Mouse (Mus musculus) liver, embryonic 12.5 days (tissue): Measurements from ENCODE around the gene Psmd8. TPM values are rescaled to one million over a fixed set of nuclear protein-coding genes. Genes with fewer than 3 reads are reported as not detected.
A peak's percentile ranks its signal among the peaks of the same experiment; 100 is the strongest.

ENCODE experiments used
- ATAC-seq: fragments of 200-750 bp; cut with Nextera tagmentation; 2 replicates; pipeline ENCODE4 v1.8.0; 2017; ENCODE audit warnings: moderate number of reproducible peaks, mild to moderate bottlenecking, moderate library complexity
- H3K27ac ChIP-seq: fragments of 300-500 bp; sonication (generic); 2 replicates; pipeline ENCODE4 v1.5.1; 2016; ENCODE audit warnings: mild to moderate bottlenecking
- H3K27me3 ChIP-seq: fragments of 300-500 bp; sonication (generic); replicated peaks from 2 replicates; pipeline ENCODE4 v1.6.1; 2016; ENCODE audit warnings: mild to moderate bottlenecking, moderate library complexity
- H3K36me3 ChIP-seq: fragments of 300-500 bp; sonication (generic); 2 replicates; pipeline ENCODE4 v1.6.1; 2016; ENCODE audit warnings: mild to moderate bottlenecking, moderate library complexity
- H3K4me1 ChIP-seq: fragments of 300-500 bp; sonication (generic); 2 replicates; pipeline ENCODE4 v1.6.1; 2016
- H3K4me2 ChIP-seq: fragments of 300-500 bp; sonication (generic); 2 replicates; pipeline ENCODE4 v1.6.1; 2016; ENCODE audit warnings: mild to moderate bottlenecking, moderate library complexity
- H3K4me3 ChIP-seq: fragments of 300-500 bp; sonication (generic); 2 replicates; pipeline ENCODE4 v1.5.1; 2016; ENCODE audit warnings: mild to moderate bottlenecking, moderate library complexity
- H3K9ac ChIP-seq: fragments of 300-500 bp; sonication (generic); 2 replicates; pipeline ENCODE4 v1.6.1; 2016; ENCODE audit warnings: mild to moderate bottlenecking, moderate library complexity
- H3K9me3 ChIP-seq: fragments of 300-500 bp; sonication (generic); replicated peaks from 2 replicates; pipeline ENCODE4 v1.6.1; 2016; ENCODE audit warnings: mild to moderate bottlenecking, moderate library complexity
- WGBS: fragments of 180-500 bp; shearing (Covaris S2); methylation state at CpG from one replicate; pipeline ENCODE4 v1.1.7; 2016; ENCODE audit not compliant: insufficient replicate concordance; 5-methylcytosine and 5-hydroxymethylcytosine counted together
- polyA plus RNA-seq: library from polyadenylated mRNA; unstranded; fragments of >200 nt; fragmentation: Nextera tagmentation; extraction: Ambion mirVana; gene quantifications from 2 replicates; pipeline ENCODE4 v1.2.1, GENCODE M21; 2016

Gene Psmd8
- polyA plus RNA-seq, 1 experiment from 2014 or later = 180 TPM

- Histone ChIP-seq H3K9ac (peak overlapping the region; percentile 42), H3K4me3 (peak overlapping the region; percentile 54), H3K4me2 (peak overlapping the region; percentile 69), H3K36me3 (peaks cover 17% of the 10 kb centered on the region), H3K27ac (no peak overlapping the region), H3K4me1 (peaks cover 39% of the 10 kb centered on the region), H3K9me3 (no peaks in the 10 kb centered on the region), H3K27me3 (peaks cover 93% of the 10 kb centered on the region)
- 2% methylated on average over 28 of the region's 39 CpGs for WGBS
- peak; percentile 49 for ATAC-seq
Measured at GRCm38 (mm10) chr7:29169231-29170065, 11.1 kb downstream of the Psmd8 start.

GRCm38 (mm10) chr7:29168791-29169230, 11.7 kb downstream of the Psmd8 start:
- Histone ChIP-seq H3K4me1 (peaks cover 39% of the 10 kb centered on the region), H3K9ac (no peak overlapping the region), H3K4me2 (peak overlapping the region; percentile 69), H3K36me3 (peaks cover 10% of the 10 kb centered on the region), H3K27me3 (peaks cover 87% of the 10 kb centered on the region), H3K4me3 (peak overlapping the region; percentile 54), H3K27ac (no peak overlapping the region), H3K9me3 (no peaks in the 10 kb centered on the region)
- 5% methylated on average over 14 of the region's 14 CpGs for WGBS
- no peak for ATAC-seq

DNA sequence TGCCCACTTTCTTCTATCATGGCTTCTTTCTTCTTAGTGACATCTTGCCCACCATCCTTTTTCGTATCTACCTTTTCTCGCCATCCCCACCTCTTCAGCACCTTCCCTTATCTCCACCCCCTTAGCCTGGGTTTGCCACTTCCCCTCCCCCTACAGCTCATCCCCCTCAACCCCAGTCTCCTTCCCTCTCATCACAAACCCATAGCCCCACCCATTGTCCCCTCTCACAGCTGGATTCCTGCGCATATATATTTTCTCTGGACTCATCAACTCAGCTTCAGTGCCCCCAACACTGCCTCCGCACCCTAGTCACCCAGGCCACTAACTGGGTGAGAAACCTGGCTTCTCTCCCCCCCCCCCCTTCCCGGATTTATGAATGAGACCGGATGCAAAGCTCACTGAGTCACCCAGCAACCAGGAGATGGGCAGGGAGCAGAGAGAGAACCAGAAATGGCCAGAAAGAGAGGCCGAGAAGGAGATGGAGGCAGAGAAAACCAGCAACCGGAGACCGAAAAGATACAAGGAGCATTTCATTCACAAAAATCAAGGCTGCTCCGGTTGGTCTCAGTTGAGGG, 12.3 kb downstream of the Psmd8 start:
- H3K9me3 ChIP-seq = no peaks in the 10 kb centered on the region
- ATAC-seq = no peak
- H3K27me3 ChIP-seq = peaks cover 81% of the 10 kb centered on the region
- H3K4me2 ChIP-seq = peak overlapping the region; percentile 69
- H3K4me1 ChIP-seq = peaks cover 41% of the 10 kb centered on the region
- peak overlapping the region; percentile 54; the same call in 1 of the 2 replicates for H3K4me3 ChIP-seq
- peaks cover 4% of the 10 kb centered on the region; the same call in 1 of the 2 replicates for H3K36me3 ChIP-seq
- 8% methylated on average over 10 of the region's 10 CpGs for WGBS
- no peak overlapping the region for H3K9ac ChIP-seq
- no peak overlapping the region for H3K27ac ChIP-seq

- Histone ChIP-seq H3K4me2 (no peak overlapping the region), H3K36me3 (0 out of 2 replicates have a peak, but pooled peaks cover under 1% of the 10 kb centered on the region), H3K4me3 (no peak overlapping the region), H3K9me3 (no peaks in the 10 kb centered on the region), H3K9ac (no peak overlapping the region), H3K4me1 (peaks cover 46% of the 10 kb centered on the region), H3K27me3 (peaks cover 75% of the 10 kb centered on the region), H3K27ac (no peak overlapping the region)
- ATAC-seq = no peak
- WGBS = 31% methylated on average over 19 of the region's 19 CpGs
Measured at GRCm38 (mm10) chr7:29167656-29168055, 12.8 kb downstream of the Psmd8 start.

DNA sequence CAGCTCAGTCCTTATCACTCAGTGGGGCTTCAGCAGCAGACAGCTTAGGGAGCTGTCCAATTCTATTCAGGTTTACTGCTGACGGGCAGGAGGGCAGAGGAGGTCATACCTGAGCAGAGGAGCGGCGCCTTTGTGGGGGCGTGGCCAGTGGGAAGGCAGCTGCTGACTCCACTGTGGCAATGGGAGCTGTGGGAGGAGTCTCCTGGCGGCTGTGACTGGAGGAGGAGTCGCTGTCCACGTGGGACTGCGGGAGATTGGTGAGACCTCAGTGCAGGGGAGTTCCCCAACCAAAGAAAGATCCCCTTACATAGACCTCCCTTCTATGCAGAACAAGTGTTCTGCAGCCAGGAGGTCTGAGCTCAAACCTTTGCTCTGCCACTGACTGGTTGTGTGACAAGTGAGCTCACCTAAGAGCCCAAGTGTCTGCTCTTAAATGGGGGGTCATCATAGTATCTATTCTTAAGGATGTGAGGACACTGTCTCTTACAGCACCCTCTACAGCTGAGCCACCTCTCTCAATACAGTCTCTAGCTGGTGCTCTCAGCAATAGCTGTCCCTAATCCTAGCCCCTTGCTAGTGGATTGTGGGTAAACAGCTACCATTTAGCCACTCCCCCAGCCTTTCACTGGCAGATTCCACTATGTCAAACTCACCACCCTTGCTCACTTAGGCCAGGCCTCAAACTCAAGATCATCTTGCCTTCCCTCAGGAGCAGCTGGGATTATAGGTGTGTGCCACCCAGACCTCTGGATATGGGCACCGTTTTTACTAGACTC, 17.6 kb downstream of the Psmd8 start:
- H3K4me3 ChIP-seq = no peak overlapping the region
- H3K9me3 ChIP-seq = no peaks in the 10 kb centered on the region
- H3K4me1 ChIP-seq = peaks cover 13% of the 10 kb centered on the region
- peaks cover 69% of the 10 kb centered on the region for H3K27me3 ChIP-seq
- no peak overlapping the region for H3K27ac ChIP-seq
- no peak overlapping the region for H3K9ac ChIP-seq
- 17% methylated on average over 9 of the region's 9 CpGs for WGBS
- H3K4me2 ChIP-seq = peak overlapping the region; percentile 12; the same call in 1 of the 2 replicates
- H3K36me3 ChIP-seq = no peaks in the 10 kb centered on the region
- ATAC-seq = peak; percentile 57

DNA sequence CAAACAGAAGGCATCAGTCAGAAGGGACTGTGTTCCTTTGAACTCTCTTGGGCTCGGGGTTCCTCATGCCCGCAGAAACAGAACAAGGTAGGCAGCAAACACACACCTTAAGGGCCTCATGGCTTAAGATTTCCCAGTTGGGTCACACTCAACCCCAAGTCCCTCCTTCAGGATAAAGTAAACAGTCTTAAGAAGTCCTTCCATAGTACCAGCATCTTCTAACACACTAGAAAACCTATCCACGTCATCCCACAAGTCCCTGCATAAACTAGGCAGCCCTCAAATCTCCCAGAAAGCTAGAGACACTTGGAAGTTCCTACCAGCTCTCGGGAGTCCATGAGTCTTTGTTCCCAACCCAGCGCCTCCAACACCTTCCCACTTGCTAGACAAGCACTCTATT, 18.2 kb downstream of the Psmd8 start:
- H3K4me1 ChIP-seq = peaks cover 13% of the 10 kb centered on the region
- H3K4me2 ChIP-seq = no peak overlapping the region; the same call in 1 of the 2 replicates
- ATAC-seq = no peak
- 61% methylated on average over 5 of the region's 5 CpGs for WGBS
- H3K4me3 ChIP-seq = no peak overlapping the region
- H3K27ac ChIP-seq = no peak overlapping the region
- H3K27me3 ChIP-seq = peaks cover 69% of the 10 kb centered on the region
- H3K9ac ChIP-seq = no peak overlapping the region
- no peaks in the 10 kb centered on the region for H3K36me3 ChIP-seq
- no peaks in the 10 kb centered on the region for H3K9me3 ChIP-seq

DNA sequence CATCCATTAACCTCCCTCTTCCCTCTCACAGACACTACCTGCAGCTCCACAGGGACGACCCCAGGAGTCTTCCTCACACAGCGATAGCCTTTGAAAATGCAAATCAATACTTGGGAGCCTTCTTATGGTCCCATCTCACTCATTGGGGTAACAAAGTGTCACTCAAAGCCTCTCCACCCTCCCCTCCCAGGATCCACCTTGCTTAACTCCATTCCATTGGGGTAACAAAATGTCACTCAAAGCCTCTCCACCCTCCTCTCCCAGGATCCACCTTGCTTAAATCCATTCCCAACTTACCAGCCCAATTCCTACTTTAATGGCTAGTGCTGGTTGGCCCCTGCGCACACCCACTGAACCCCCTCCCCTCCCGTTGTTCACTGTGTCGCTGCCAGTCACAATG, 22.2 kb downstream of the Psmd8 start:
- no peak for ATAC-seq
- 8% methylated on average over 5 of the region's 5 CpGs for WGBS

GRCm38 (mm10) chr7:29155838-29156782, 24.4 kb downstream of the Psmd8 start, which contains the start of gene Fam98c:
TSS of gene Fam98c (minus strand) at chr7:29156234.
- Histone ChIP-seq H3K27ac (peak within 1 kb of the TSS; percentile 79), H3K9me3 (0 out of 2 replicates have a peak, but pooled peaks cover 7% of the 10 kb centered on the region), H3K4me2 (peak within 1 kb of the TSS; percentile 100), H3K4me3 (peak within 1 kb of the TSS; percentile 85), H3K27me3 (peaks cover 43% of the 10 kb centered on the region), H3K36me3 (peaks cover 10% of the 10 kb centered on the region), H3K9ac (peak within 1 kb of the TSS; percentile 85), H3K4me1 (peaks cover 17% of the 10 kb centered on the region)
- WGBS = 3% methylated on average over 66 of the region's 68 CpGs
- ATAC-seq = peak; percentile 77

More for the DNA sequence above, 22.2 kb downstream of the Psmd8 start:
- Histone ChIP-seq H3K27ac (no peak overlapping the region), H3K9me3 (0 out of 2 replicates have a peak, but pooled peaks cover 7% of the 10 kb centered on the region), H3K4me2 (no peak overlapping the region), H3K36me3 (peaks cover 10% of the 10 kb centered on the region), H3K4me1 (peaks cover 28% of the 10 kb centered on the region), H3K27me3 (peaks cover 54% of the 10 kb centered on the region), H3K4me3 (no peak overlapping the region), H3K9ac (no peak overlapping the region)

- Histone ChIP-seq H3K27ac (peak overlapping the region; percentile 79), H3K9me3 (0 out of 2 replicates have a peak, but pooled peaks cover 7% of the 10 kb centered on the region), H3K27me3 (peaks cover 36% of the 10 kb centered on the region), H3K4me1 (peaks cover 17% of the 10 kb centered on the region), H3K36me3 (peaks cover 10% of the 10 kb centered on the region), H3K4me2 (peak overlapping the region; percentile 100), H3K4me3 (peak overlapping the region; percentile 85), H3K9ac (peak overlapping the region; percentile 85)
- peak; percentile 84 for ATAC-seq
- WGBS = 9% methylated on average over 35 of the region's 37 CpGs
Measured at GRCm38 (mm10) chr7:29155196-29155837, 25.2 kb downstream of the Psmd8 start.

GRCm38 (mm10) chr7:29154018-29154720, 26.3 kb downstream of the Psmd8 start:
- Histone ChIP-seq H3K9me3 (0 out of 2 replicates have a peak, but pooled peaks cover 7% of the 10 kb centered on the region), H3K9ac (no peak overlapping the region), H3K27ac (no peak overlapping the region), H3K36me3 (peaks cover 10% of the 10 kb centered on the region), H3K4me2 (no peak overlapping the region), H3K4me1 (peaks cover 17% of the 10 kb centered on the region), H3K27me3 (peaks cover 25% of the 10 kb centered on the region), H3K4me3 (no peak overlapping the region)
- no peak for ATAC-seq
- WGBS = 80% methylated on average over 14 of the region's 14 CpGs
